Mouse (Mus musculus) small intestine, adult 2 months (tissue): Measurements from ENCODE around the gene Rmnd1.

Experiments used
- CTCF ChIP-seq: fragments of 200-500 bp; IDR thresholded peaks from 2 replicates; pipeline ENCODE4 v1.5.1; 2012; ENCODE audit warnings: low read depth, mild to moderate bottlenecking, control low read depth, inconsistent platforms, low read length, moderate library complexity, mixed read lengths; ENCODE audit not compliant: insufficient replicate concordance, insufficient read length; ENCODE audit errors: extremely low read depth
- POLR2A ChIP-seq: fragments of 200-500 bp; IDR thresholded peaks from 2 replicates; pipeline ENCODE4 v1.6.1; 2012; ENCODE audit warnings: low read depth, mild to moderate bottlenecking, control low read depth, inconsistent platforms, low read length, moderate library complexity

GRCm38 (mm10) chr10:4476604-4477003, 44.4 kb upstream of the Rmnd1 start:
- TF ChIP-seq CTCF (no peak), POLR2A (no peak)
